Comparison of ENCODE assay signal across 8 mouse cellular contexts in the genomic region with DNA sequence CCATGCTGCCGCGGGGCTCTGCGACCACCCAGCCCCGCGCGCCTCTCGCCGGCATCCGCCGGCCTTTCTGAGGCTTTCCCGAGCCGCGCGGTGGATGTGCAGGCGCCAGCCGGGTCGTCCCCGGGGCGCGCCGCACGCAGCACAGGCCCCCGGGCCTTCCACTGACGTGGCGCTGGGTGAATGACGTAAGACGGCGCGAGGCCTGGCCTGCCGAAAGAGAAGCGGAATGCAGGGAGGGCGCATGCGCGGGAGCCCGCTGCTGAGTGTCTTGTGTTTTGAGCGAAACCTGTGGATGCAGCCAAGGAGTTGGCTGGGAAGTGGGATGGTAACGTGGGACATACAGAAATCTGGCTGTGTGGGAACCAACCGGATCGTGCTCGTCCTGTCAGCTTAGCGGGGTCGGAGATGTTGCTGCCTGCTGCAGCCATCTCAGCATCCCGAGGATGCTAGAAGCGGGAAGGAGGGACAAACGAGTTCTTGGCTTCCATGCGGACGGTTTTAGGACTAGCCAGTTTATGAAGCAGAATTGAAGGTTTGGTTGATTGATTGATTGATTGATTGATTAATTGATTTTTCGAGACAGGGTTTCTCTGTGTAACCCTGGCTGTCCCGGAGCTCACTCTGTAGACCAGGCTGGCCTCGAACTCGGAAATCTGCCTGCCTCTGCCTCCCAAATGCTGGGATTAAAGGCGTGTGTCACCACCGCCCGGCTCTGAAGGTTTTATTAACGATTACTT. TPM values are rescaled to one million over a fixed set of nuclear protein-coding genes. Genes with fewer than 3 reads are reported as not detected.
A peak's percentile ranks its signal among the peaks of the same experiment; 100 is the strongest.
DNase-seq lines count a peak whose midpoint lies in the region; ATAC-seq lines count a peak whose summit lies in the region.

Mapkapk5 (minus strand) TSS at position 113 of the 737 bp plus-strand sequence.

- peak; percentile 94 for ATAC-seq in hindbrain, embryonic 16.5 days

- H3K36me3 ChIP-seq in hindbrain, embryonic 16.5 days (ENCODE audit: control insufficient read depth, insufficient read depth, low read length), result no peaks in the 10 kb centered on the region
- H3K36me3 ChIP-seq in macrophage (ENCODE audit: inconsistent target), result no peaks in the 10 kb centered on the region

- peak within 1 kb of the TSS; percentile 96 for H3K4me2 ChIP-seq in hindbrain, embryonic 16.5 days (ENCODE audit: low read length)

- peak; percentile 96 for DNase-seq in T-cell, adult 2 months (ENCODE audit: low spot score)
- DNase-seq in cerebellum, postnatal 36 days, result peak; percentile 99
- peak; percentile 96 for DNase-seq in gastrocnemius, adult 18-20 months (ENCODE audit: low spot score)
- DNase-seq in left cerebral cortex, adult 18-20 months (ENCODE audit: low spot score in 2 of 2), result peak; percentile 96 to 98
- peak; percentile 96 for DNase-seq in right cerebral cortex, adult 18-20 months
- peak; percentile 94 for DNase-seq in urinary bladder, postnatal 10 days (ENCODE audit: low spot score)

- peaks cover 41% of the 10 kb centered on the region for H3K79me2 ChIP-seq in macrophage (ENCODE audit: inconsistent target)

- H3K27ac ChIP-seq in hindbrain, embryonic 16.5 days (ENCODE audit: low read depth, low read length), result peak within 1 kb of the TSS; percentile 99
- peak within 1 kb of the TSS; percentile 32; the same call in 1 of the 2 replicates for H3K27ac ChIP-seq in macrophage

- H3K9ac ChIP-seq in hindbrain, embryonic 16.5 days (ENCODE audit: low read depth, low read length), result peak within 1 kb of the TSS; percentile 86

- H3K9me3 ChIP-seq in hindbrain, embryonic 16.5 days (ENCODE audit: control insufficient read depth, low read length), result no peaks in the 10 kb centered on the region

- H3K4me1 ChIP-seq in hindbrain, embryonic 16.5 days (ENCODE audit: control insufficient read depth, insufficient read depth, low read depth, low read length), result peaks cover 27% of the 10 kb centered on the region

- peak within 1 kb of the TSS; percentile 74 for H3K4me3 ChIP-seq in hindbrain, embryonic 16.5 days (ENCODE audit: low read length)
- peak within 1 kb of the TSS; percentile 92 for H3K4me3 ChIP-seq in macrophage (ENCODE audit: inconsistent target)

- no peaks in the 10 kb centered on the region for H3K27me3 ChIP-seq in hindbrain, embryonic 16.5 days (replicated peaks; ENCODE audit: control insufficient read depth, insufficient read depth, low read length)

- 2% methylated on average over 45 of the region's 55 CpGs for WGBS in hindbrain, embryonic 16.5 days
- 2% methylated on average over 55 of the region's 55 CpGs for WGBS in macrophage (ENCODE audit: missing documents)

RNA-seq across cellular contexts. Expression of gene Mapkapk5, which starts in this region (rescaled TPM):
- total RNA-seq in gastrocnemius, adult 18-20 months (2021), result 100 to 1,000 TPM; 133 to 140 TPM
- 61.7 and 64.5 TPM in 2 replicates for polyA plus RNA-seq in hindbrain, embryonic 16.5 days (2015; fragmentation: Nextera tagmentation; extraction: Ambion mirVana)
- total RNA-seq in left cerebral cortex, adult 18-20 months (2021), result 10 to 100 TPM; 64.6 to 71.1 TPM
- total RNA-seq in macrophage (2018; cell fraction: chromatin; rRNA removed), result 100 to 1,000 TPM in 21 of 26 experiments, 10 to 100 TPM in 5; 56.6 to 217 (median 135) TPM
- 10 to 100 TPM; 47.7 to 81.1 (median 59.5) TPM for total RNA-seq in macrophage (2018; cell fraction: cytosol; rRNA removed)
- total RNA-seq in macrophage (2018; cell fraction: nucleus; rRNA removed), result 10 to 100 TPM; 38.5 to 94.3 (median 69.0) TPM
- 51.6 to 103 TPM (median 67.2 TPM) in 3 replicates for polyA plus RNA-seq in macrophage (2018)

Comparison
In these comparisons a context has a peak if more than half of its experiments do, and no peak if none do; other contexts are left out.
1. Peak in every context shown above with its lines: DNase-seq, ATAC-seq, H3K4me3 ChIP-seq and H3K27ac ChIP-seq.